Mouse (Mus musculus): ENCODE data around the gene Dok7.

Dok7 gene

DNA sequence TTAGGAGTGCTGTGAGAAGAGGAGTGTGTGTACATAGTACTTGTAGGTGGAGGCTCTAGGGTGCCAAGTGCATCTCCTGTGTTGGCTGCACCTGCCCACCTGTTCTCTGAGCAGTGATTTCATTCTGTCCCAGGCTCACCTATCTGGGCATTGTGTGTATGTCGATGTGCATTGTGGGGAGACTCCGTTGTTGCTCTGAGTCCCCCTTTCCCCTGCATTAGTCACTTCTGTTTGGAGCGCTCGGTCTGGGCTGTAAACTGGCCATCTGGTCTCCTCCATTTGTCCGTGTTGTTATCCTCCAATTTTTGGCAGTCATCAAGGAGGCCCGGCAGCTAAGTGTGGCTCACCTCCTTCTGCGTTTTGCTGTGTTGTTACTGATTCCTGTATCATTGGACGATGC is 63.5 kb downstream of the Dok7 start:
- peak; percentile 77 for DNase-seq

DNA sequence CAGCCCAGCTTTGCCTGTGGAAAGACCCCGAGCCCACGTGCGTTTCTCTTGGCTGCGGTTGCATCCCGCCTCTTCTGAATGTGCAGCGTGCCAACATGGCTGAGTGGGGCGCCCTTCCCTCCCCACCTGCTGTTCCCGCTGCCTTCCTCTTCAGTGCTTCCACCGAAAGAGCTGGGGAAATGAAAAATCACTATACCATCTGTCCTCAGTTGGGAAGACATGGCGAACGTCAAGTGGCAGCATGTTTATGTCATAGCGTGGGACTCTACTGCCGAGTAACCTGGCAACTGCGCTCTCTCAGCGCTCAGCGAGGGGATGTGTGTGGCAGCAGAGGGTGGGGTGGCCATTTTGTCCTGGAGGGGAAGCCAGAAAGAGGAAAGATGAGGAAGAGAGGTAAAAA is 72.6 kb downstream of the Dok7 start:
- DNase-seq = peak; percentile 35

DNA sequence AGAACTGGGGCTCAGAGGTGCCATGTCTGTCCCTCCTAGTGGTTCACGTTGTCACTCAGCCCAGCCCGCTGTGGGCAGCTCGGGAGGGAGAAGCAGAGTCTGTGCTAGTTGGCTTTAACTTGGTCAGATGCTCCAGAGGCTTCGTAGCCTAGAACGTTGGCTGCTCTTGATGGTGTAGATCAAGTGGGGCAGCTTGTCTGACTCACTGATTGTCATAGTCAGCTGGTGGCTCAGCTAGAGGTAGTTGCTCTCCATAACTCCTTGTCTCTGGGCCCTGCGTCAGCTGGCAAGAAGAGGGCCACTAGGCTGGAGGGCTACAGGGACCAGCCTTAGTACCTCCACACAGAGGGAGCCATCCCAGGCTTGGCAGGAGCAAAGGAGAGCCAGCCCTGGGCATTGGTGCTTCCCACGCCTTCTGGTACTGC is 73.2 kb downstream of the Dok7 start:
- DNase-seq = peak; percentile 41

DNA sequence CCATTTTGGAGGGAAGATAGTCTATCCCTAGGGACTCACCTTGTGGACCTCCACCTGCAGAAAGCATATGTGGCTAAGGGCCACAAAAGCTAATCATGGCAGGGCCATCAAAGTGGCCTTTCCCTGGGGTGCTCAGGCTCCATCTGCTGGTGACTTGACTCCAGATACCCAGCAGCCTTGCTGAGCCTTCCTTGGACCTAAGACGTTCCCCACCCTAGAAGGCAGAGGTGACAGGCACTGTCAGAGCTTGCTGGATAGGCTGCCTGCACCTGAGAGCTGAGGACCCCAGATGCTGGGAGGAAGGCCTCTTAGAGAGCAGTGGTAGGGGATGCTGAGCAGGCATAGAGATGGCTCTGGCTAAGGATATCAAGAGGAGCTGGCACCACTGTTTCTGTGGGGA is 74.7 kb downstream of the Dok7 start:
- DNase-seq = peak; percentile 51

DNA sequence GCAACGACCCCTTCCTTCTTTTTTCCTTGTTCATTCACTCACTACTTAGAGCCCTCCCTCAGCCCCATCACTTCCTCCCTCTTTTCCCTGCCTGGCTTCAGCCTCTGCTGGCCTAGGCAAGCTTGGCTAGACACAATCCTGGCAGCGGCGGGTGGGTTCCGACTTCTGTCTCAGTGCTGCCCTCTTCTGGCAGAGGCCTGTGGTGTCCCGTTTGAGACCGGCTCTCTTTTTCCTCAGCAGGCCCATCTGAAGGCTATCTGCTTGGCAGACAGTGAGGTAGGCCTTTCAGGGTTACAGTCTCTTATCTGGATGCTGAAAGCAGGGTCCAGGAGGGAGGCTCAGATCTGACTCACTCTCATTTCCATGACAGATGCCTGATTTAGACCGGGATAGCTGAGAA is 75.2 kb downstream of the Dok7 start:
- DNase-seq = peak; percentile 94

DNA sequence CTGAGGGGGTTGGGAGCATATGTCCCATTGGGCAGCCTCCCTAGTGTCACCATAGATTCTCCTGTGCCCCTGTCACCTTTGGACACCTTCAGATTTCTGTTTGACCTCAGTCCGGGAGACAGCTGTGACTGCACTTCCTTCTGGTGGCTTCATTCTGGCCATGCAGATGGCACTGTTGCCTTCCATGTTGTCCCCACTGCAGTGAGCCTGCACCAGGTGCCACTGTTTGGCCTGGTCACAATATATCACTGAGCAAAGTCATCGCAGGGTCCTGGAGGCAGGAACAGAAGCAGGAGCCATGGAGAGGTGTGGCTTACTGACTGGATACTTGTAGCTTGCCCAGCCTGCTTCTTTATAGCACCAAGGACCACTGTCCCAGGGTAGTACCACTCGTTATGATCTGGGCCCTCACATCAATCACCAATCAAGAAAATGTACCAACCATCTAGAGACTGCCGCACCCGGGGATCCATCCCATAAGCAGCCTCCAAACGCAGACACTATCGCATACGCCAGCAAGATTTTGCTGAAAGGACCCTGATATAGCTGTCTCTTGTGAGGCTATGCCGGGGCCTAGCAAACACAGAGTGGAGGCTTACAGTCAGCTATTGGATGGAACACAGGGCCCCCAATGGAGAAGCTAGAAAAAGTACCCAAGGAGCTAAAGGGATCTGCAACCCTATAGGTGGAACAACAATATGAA is 75.9 kb downstream of the Dok7 start:
- DNase-seq = peak; percentile 27

DNA sequence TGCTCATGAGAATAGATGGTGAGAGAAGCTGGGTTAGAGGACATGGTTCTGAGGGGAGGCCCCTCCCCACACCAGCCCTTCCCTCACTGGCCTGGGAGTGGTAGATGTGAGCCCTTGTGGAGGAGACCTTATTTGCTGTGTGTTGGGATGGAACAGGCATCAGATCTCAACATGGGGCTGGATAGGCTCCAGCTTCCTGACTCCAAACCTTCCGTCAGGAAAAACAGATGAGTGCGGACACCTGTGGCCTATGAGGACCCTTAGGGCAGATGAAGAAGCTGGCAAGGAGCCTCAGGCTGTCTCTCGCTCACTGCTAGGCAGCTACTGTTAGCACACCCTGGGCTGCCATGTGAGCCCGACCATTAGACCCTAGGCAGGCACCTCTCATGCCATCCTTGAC is 76.9 kb downstream of the Dok7 start:
- DNase-seq = no peak

DNA sequence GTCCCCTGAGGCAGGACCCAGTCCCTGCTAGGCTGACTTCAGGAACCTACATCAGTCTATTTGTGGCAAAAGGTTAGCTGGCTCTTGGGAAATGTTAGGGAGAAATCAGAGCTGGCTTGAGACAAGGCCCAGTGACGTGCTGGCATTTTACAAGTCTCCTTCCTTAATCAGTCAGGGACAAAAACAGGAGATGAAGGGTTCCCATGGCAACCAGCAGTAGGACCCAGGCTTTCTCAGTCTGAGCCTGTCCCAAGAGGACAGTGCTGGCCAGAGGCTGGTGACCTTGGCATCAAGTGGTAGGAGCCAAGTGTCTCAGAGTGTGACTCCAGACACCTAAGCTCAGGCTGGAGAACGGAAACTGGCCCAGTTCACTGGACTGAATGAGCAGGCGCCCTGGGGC is 77.7 kb downstream of the Dok7 start:
- no peak for DNase-seq

DNA sequence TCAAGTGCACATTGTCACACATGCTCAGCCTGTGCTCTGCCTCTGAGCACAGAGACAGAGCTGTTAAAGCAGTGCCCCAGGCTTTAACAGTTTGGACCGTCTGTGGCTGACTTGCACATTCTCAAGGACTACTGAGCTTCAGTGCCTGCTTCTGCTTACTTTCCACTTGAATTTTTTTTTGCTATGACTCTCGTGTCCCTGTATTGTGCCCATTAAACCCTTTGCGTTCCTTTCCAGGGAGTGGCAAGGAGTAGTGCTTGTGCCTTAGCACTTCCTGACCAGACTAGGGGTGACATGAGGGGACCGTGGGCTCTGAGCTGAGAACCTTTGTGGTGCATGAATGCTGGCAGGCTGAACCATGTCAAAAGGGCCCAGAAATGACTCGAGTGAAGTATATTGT is 79.3 kb downstream of the Dok7 start:
- DNase-seq = no peak
